Mouse (Mus musculus) megakaryocyte, embryonic 14.5 days (primary cell): ENCODE results near the gene Proca1. TPM values are rescaled to one million over a fixed set of nuclear protein-coding genes. Genes with fewer than 3 reads are reported as not detected.

ENCODE experiments used
- H3K27me3 ChIP-seq: replicated peaks from 2 replicates; pipeline ENCODE3; 2012; ENCODE audit warnings: inconsistent platforms
- H3K36me3 ChIP-seq: replicated peaks from 2 replicates; pipeline ENCODE3; 2012; ENCODE audit warnings: low read length, inconsistent platforms, mixed read lengths
- H3K4me1 ChIP-seq: 2 replicates; pipeline ENCODE4 v1.6.1; 2012; ENCODE audit warnings: inconsistent platforms
- H3K4me3 ChIP-seq: replicated peaks from 2 replicates; pipeline ENCODE3; 2012; ENCODE audit warnings: moderate library complexity, mild to moderate bottlenecking, inconsistent platforms
- H3K9me3 ChIP-seq: 2 replicates; pipeline ENCODE4 v1.6.1; 2012; ENCODE audit warnings: inconsistent platforms
- FLI1 ChIP-seq: IDR thresholded peaks from 2 replicates; pipeline ENCODE4 v1.6.1; 2012; ENCODE audit warnings: low read length, inconsistent platforms, mixed read lengths
- GATA1 ChIP-seq: IDR thresholded peaks from 3 replicates; pipeline ENCODE4 v1.6.1; 2012; ENCODE audit warnings: mixed read lengths, low read length, inconsistent platforms, borderline replicate concordance
- polyA plus RNA-seq: library from polyadenylated mRNA; stranded (reverse); fragments of >175 nt; gene quantifications from 2 replicates; pipeline ENCODE4 v1.2.3, GENCODE M21; 2012; ENCODE audit warnings: low replicate concordance; ENCODE audit not compliant: insufficient read depth

Proca1 gene
- 0.22 TPM in 1 of 2 replicates, not detected in the other for polyA plus RNA-seq

DNA sequence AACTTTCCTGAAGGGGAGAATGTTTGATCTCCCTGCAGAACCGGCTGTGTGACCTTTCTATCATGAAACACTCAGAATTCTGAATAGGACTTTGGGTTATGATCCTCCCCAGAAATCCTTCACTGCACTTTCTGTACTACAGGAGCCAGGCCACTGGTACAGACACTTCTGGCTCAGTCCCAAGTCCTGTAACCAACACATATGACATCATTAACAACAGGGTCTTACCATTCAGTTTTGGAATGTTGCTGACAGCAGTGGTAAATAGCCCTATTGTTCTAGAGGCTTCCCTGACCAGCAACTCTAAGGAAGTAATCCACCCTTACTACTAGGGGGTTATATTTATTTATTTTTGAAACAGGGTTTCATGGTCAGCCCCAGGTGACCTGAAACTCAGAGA is at the start of gene Proca1:
Gene Proca1 (plus strand): TSS at position 280 of the 400 bp plus-strand sequence.
- H3K4me3 ChIP-seq: peak within 1 kb of the TSS; percentile 91
- H3K27me3 ChIP-seq: peaks cover 52% of the 10 kb centered on the region

DNA sequence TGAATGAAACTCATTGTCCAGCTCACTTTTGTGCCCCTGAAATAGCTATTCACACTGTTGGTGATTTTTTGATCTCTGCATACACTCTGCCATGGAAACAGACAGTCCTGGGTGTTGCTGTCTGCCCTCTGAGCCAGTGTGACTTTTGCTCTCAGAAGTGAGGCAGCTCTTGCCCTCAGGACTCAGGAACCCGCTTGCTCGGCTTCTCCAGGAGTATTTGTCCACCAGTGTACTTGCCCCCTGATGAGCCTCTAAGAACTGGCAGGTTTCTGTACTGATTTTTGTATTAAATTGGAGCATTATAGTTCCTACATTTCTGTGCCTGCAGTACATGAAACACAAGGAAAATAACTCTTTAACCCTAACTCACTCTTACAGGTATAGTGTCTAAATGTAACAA is 49.7 kb upstream of the Proca1 start:
- H3K4me1 ChIP-seq: peaks cover 54% of the 10 kb centered on the region

More for the DNA sequence above, at the start of gene Proca1:
- TF ChIP-seq FLI1: no peak
- TF ChIP-seq GATA1: no peak
- no peaks in the 10 kb centered on the region for H3K36me3 ChIP-seq
- peaks cover 9% of the 10 kb centered on the region for H3K9me3 ChIP-seq
- peaks cover 52% of the 10 kb centered on the region for H3K4me1 ChIP-seq

DNA sequence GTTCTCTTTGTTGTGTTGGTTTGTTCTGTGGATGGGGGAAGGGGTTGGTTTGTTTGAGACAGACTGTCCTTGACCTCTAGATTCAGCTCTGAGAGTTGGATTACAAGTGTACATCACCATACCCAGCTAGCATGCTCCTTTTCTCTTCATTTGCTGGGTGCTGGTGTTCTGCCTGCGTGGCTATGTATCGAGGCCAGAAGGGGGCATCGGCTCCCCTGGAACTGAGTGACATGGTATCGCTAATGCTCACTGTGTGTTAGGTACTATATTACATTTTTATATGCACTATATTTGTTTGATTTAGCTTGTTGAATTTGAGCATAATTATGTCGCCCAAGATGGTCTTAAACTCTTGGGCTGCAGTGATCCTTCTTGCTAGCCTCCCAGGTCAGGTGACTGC is 47.0 kb upstream of the Proca1 start:
- no peaks in the 10 kb centered on the region for H3K27me3 ChIP-seq
- H3K4me1 ChIP-seq: peaks cover 36% of the 10 kb centered on the region
- H3K36me3 ChIP-seq: peaks cover 94% of the 10 kb centered on the region
- TF ChIP-seq GATA1 (no peak), FLI1 (no peak)
- no peaks in the 10 kb centered on the region for H3K9me3 ChIP-seq
- no peak overlapping the region for H3K4me3 ChIP-seq

More for the DNA sequence above, 49.7 kb upstream of the Proca1 start:
- TF ChIP-seq GATA1 (no peak), FLI1 (no peak)
- Histone ChIP-seq H3K27me3 (no peaks in the 10 kb centered on the region), H3K4me3 (no peak overlapping the region), H3K9me3 (no peaks in the 10 kb centered on the region), H3K36me3 (peaks cover 78% of the 10 kb centered on the region)

DNA sequence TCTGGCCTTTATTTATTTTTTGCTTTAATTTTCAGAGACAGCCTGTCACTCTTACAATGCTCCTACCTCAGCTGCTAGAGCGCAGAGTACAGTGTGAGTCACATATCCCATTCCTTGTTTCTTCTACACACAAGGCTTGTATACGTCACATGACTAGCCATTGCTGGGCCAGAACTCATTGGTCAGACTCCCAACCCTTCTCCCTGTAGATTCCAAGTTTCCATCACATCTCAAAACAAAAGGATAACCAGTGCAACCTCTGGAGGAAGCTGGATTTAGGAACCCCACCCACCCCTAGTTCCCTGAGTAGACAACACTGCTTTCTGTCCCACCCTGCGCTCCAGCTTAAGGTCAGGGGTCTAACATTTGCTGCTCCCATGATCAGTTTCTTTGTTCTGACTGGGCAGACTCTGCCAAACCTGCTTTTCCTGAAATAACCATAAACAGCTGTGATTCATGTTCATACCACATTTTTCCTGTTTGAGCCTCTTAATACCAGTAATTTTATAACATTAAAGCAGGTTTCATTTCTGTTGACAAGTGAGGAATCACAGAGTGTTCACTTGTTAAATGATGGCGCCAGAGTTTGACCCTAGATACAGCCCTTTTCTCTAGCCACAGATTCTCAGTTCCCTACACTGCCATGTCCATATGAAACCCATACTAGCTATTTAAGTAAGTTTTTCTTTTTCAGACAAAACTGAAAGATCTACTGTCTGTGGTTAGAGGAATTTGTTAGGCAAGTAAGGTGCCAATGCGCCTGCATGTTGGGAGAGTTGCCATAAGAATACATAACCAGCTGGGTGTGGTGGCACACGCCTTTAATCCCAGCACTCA is 46.3 kb upstream of the Proca1 start:
- Histone ChIP-seq H3K36me3 (peaks cover 92% of the 10 kb centered on the region), H3K27me3 (no peaks in the 10 kb centered on the region), H3K4me1 (peaks cover 28% of the 10 kb centered on the region), H3K9me3 (no peaks in the 10 kb centered on the region), H3K4me3 (no peak overlapping the region)
- TF ChIP-seq GATA1 (no peak), FLI1 (no peak)

DNA sequence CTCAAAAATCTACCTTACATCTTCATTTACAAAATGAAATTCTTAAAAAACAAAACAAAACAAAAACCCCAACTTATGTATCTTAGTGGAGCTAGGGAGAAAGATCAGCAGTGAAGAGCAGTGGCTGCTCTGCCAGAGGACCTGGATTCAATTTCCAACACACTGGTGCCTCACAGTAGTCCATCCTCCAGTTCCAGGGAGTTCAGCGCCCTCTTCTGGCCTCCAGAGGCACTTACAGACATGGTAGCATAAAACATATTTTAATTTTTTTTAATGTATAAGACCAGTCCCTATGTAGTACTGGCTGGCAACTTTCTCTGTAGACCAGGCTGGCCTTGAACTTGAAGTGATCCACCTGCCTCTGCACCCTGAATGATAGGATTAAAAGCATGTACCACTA is 42.0 kb upstream of the Proca1 start:
- no peaks in the 10 kb centered on the region for H3K27me3 ChIP-seq
- H3K4me3 ChIP-seq: no peak overlapping the region
- no peaks in the 10 kb centered on the region for H3K9me3 ChIP-seq
- peaks cover 46% of the 10 kb centered on the region for H3K4me1 ChIP-seq
- H3K36me3 ChIP-seq: peaks cover 94% of the 10 kb centered on the region
- TF ChIP-seq GATA1 (no peak), FLI1 (no peak)

DNA sequence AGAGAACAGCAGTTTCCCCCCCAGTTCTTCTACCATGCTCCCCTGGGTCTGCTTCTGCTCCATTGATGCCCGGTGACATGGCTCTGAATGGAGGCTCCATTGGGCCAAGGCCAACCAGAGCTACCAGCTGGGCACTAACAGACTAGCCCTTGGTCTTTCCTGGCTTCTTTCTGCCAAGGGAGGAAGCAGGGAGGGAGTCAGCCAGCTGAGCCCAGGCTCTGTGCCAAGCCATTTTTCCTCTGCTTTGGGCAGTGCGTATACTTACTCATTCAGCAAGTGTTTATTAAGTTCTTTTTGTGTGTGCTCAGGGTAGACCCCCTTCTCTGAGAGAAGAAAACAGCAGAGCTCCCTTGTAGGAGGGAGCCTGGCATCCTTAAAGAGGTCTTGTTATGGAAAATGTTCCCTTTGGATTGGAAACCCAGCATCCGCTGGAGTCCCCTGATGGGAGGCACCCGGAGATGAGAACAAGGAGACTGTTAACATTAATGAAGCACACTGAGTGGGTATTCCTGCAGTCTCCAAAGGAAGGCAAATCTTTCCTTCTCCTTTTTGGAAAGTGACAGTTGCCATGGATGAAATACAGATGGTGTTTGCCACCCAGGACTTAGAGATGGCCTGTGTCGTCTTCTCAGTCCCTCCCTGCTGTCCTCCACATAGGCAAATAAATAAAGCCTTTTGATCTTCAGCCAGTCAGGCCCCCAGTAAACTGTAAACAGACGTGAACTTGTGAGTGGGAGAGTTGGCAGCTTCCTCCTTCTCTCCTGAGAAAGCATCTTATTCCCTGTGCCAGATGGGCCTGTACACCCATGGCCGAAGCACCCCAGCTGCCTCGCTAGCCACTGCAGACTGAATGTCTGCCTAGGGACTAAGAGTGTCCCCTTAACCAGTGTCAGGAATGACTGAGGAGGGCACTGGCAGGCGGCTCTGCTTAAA is 40.6 kb upstream of the Proca1 start:
- Histone ChIP-seq H3K36me3 (peaks cover 93% of the 10 kb centered on the region), H3K4me1 (peaks cover 39% of the 10 kb centered on the region), H3K4me3 (no peak overlapping the region), H3K27me3 (no peaks in the 10 kb centered on the region), H3K9me3 (no peaks in the 10 kb centered on the region)
- no peak for TF ChIP-seq FLI1
- no peak for TF ChIP-seq GATA1

DNA sequence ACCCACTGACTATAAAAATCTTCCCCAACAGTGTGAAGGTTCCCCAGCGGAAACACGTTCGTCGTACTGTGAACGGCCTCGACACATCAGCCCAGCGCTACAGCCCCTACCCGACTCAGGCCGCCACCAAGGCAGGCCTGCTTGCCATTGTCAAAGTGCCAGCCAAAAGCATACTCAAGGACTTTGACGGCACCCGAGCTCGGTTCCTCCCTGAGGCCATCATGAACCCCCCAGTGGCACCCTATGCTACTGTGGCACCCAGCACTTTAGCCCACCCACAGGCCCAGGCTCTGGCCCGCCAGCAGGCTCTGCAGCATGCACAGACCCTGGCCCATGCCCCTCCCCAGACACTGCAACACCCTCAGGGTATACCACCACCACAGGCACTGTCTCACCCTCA is 39.4 kb upstream of the Proca1 start:
- peaks cover 34% of the 10 kb centered on the region for H3K4me1 ChIP-seq
- TF ChIP-seq FLI1 (no peak), GATA1 (no peak)
- no peak overlapping the region for H3K4me3 ChIP-seq
- no peaks in the 10 kb centered on the region for H3K9me3 ChIP-seq
- H3K36me3 ChIP-seq: peaks cover 93% of the 10 kb centered on the region
- no peaks in the 10 kb centered on the region for H3K27me3 ChIP-seq

DNA sequence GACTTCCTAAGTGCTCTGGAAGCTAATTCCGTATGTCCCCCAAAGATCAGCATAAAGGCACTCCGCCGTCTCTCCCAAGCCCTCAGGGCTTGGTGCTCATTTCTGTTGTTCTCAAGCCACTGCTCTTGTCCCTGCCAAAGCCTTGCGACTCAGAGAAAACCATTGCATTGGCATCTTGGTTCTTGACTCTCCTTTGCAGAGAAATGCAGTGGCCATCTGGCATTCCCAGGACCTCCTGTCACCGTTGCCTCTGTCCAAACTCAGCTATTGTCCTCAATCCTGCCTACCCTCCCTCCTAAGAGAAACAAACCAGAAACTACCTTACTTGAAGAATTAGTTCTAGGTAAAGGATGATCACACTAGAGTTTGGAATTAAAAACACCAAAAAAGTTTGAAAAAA is 37.5 kb upstream of the Proca1 start:
- H3K27me3 ChIP-seq: peaks cover 2% of the 10 kb centered on the region
- peaks cover 90% of the 10 kb centered on the region for H3K36me3 ChIP-seq
- no peak overlapping the region for H3K4me3 ChIP-seq
- peaks cover 45% of the 10 kb centered on the region for H3K4me1 ChIP-seq
- TF ChIP-seq GATA1 (no peak), FLI1 (no peak)
- no peaks in the 10 kb centered on the region for H3K9me3 ChIP-seq

DNA sequence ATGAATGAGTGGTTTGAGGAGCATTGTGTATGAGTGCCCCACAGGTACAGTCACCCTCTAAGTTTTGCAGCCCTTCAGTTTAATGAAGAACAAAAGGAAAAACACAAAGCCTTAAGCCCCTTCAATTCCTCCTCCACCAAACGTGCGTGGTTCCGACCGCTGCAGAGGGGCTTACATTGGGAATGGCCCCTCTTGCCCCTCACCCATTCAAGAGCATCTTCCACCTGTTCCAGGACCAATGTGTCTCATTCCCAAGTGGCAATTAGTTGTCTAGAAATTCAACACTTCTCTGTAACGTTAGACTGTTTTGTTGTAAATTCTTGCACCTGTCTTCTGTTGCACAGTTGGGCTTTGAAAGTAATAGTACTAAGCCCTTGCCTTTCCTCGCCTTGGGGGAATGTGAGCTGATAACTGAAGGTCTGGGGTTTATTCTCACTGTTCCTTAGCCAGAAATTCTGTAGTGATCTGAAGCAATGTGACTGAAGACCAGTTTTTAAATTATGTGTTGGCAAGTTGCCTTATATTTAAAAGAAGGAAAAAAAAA is 37.0 kb upstream of the Proca1 start:
- Histone ChIP-seq H3K4me1 (peaks cover 51% of the 10 kb centered on the region), H3K36me3 (peaks cover 90% of the 10 kb centered on the region), H3K27me3 (peaks cover 4% of the 10 kb centered on the region), H3K9me3 (no peaks in the 10 kb centered on the region), H3K4me3 (no peak overlapping the region)
- no peak for TF ChIP-seq FLI1
- no peak for TF ChIP-seq GATA1

DNA sequence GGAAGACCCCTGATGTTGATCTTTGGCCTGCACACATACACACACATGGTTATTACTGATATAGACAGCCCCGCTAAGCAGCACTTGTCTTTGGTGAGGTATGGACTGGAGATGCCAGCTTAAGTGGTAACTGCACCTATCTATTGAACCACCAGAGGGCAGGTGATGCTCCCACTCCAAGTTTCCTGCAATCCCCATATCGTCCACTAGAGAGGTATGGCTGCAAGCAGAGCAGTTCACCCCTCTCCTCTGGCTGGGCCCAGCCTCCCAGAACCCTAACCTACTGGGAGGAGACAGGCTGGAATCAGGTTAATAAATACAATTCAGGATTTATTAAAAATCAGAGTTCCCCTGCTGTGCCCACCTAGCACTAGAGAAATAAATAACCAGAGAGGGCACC is 34.1 kb upstream of the Proca1 start:
- Histone ChIP-seq H3K4me3 (no peak overlapping the region), H3K4me1 (peaks cover 64% of the 10 kb centered on the region), H3K27me3 (peaks cover 28% of the 10 kb centered on the region), H3K36me3 (peaks cover 76% of the 10 kb centered on the region), H3K9me3 (no peaks in the 10 kb centered on the region)
- TF ChIP-seq GATA1 (no peak), FLI1 (no peak)
